Mouse (Mus musculus) heart, adult 2 months (tissue): ENCODE results near the gene Rora.

Source experiments
- CTCF ChIP-seq: fragments of 200-600 bp; IDR thresholded peaks from 2 replicates; pipeline ENCODE4 v1.8.1; 2022; ENCODE audit warnings: antibody characterized with exemption, mild to moderate bottlenecking, moderate library complexity
- EP300 ChIP-seq: fragments of 200-500 bp; IDR thresholded peaks from 2 replicates; pipeline ENCODE4 v1.6.1; 2011; ENCODE audit warnings: low read depth, low read length, control low read depth; ENCODE audit not compliant: insufficient read depth
- POLR2A ChIP-seq: fragments of 200-500 bp; IDR thresholded peaks from 2 replicates; pipeline ENCODE4 v1.6.1; 2011; ENCODE audit warnings: mild to moderate bottlenecking, low read depth, low read length, control low read depth; ENCODE audit not compliant: insufficient read depth

- TF ChIP-seq CTCF (no peak), EP300 (no peak), POLR2A (no peak)
Observed at GRCm38 (mm10) chr9:68685562-68685961, 32.0 kb downstream of the Rora start.
